Mouse (Mus musculus) intestine, embryonic 16.5 days (tissue): ENCODE data around the gene Bcl7a. TPM values are rescaled to one million over a fixed set of nuclear protein-coding genes. Genes with fewer than 3 reads are reported as not detected.

Experiments used
- ATAC-seq: fragments of 200-750 bp; cut with Nextera tagmentation; 2 replicates; pipeline ENCODE4 v1.8.0; 2017; ENCODE audit warnings: moderate TSS enrichment, moderate library complexity
- H3K27ac ChIP-seq: fragments of 300-500 bp; sonication (generic); 2 replicates; pipeline ENCODE4 v1.5.1; 2014; ENCODE audit warnings: mild to moderate bottlenecking, low read length
- H3K27me3 ChIP-seq: fragments of 300-500 bp; sonication (generic); replicated peaks from 2 replicates; pipeline ENCODE4 v1.6.1; 2014; ENCODE audit warnings: low read length, control low read depth, mixed read lengths; ENCODE audit not compliant: control insufficient read depth, insufficient read depth
- H3K36me3 ChIP-seq: fragments of 300-500 bp; sonication (generic); 2 replicates; pipeline ENCODE4 v1.6.1; 2014; ENCODE audit warnings: low read length, control low read depth; ENCODE audit not compliant: control insufficient read depth, insufficient read depth
- H3K4me1 ChIP-seq: fragments of 300-500 bp; sonication (generic); 2 replicates; pipeline ENCODE4 v1.6.1; 2014; ENCODE audit warnings: low read length, control low read depth, mixed read lengths; ENCODE audit not compliant: control insufficient read depth, insufficient read depth
- H3K4me2 ChIP-seq: fragments of 300-500 bp; sonication (generic); 2 replicates; pipeline ENCODE4 v1.6.1; 2014; ENCODE audit warnings: low read depth, low read length, control low read depth
- H3K4me3 ChIP-seq: fragments of 300-500 bp; sonication (generic); 2 replicates; pipeline ENCODE4 v1.5.1; 2014; ENCODE audit warnings: mild to moderate bottlenecking, low read length
- H3K9ac ChIP-seq: fragments of 300-500 bp; sonication (generic); 2 replicates; pipeline ENCODE4 v1.6.1; 2014; ENCODE audit warnings: low read depth, low read length
- H3K9me3 ChIP-seq: fragments of 300-500 bp; sonication (generic); 2 replicates; pipeline ENCODE4 v1.6.1; 2016; ENCODE audit warnings: low read length, control low read depth; ENCODE audit not compliant: control insufficient read depth
- WGBS: fragments of 180-500 bp; shearing (Covaris S2); extraction: QIAGEN DNeasy Blood & Tissue Kit; methylation state at CpG from one replicate; pipeline ENCODE4 v1.1.7; 2014; 5-methylcytosine and 5-hydroxymethylcytosine counted together
- polyA plus RNA-seq: library from polyadenylated mRNA; unstranded; fragments of >200 nt; fragmentation: Nextera tagmentation; extraction: Ambion mirVana; gene quantifications from 2 replicates; pipeline ENCODE4 v1.2.1, GENCODE M21; 2015

Gene Bcl7a
- polyA plus RNA-seq, 1 experiment from 2014 or later = 13.0 TPM

- Histone ChIP-seq H3K27me3 (no peaks in the 10 kb centered on the region), H3K4me3 (no peak overlapping the region), H3K27ac (no peak overlapping the region), H3K9me3 (no peaks in the 10 kb centered on the region; the same call in 1 of the 2 replicates), H3K4me1 (peaks cover 3% of the 10 kb centered on the region; the same call in 1 of the 2 replicates), H3K4me2 (no peak overlapping the region), H3K36me3 (no peaks in the 10 kb centered on the region), H3K9ac (no peak overlapping the region)
- 71% methylated on average over 18 of the region's 18 CpGs for WGBS
- ATAC-seq = no peak
These were observed 35.9 kb upstream of the Bcl7a start for GRCm38 (mm10) chr5:123307630-123308282.

- peaks cover 3% of the 10 kb centered on the region; the same call in 1 of the 2 replicates for H3K4me1 ChIP-seq
- H3K4me3 ChIP-seq = no peak overlapping the region
- no peak for ATAC-seq
- no peaks in the 10 kb centered on the region for H3K36me3 ChIP-seq
- H3K27ac ChIP-seq = peak overlapping the region; percentile 28; the same call in 1 of the 2 replicates
- H3K4me2 ChIP-seq = peak overlapping the region; percentile 27
- WGBS = 40% methylated on average over 10 of the region's 10 CpGs
- H3K27me3 ChIP-seq = no peaks in the 10 kb centered on the region
- no peaks in the 10 kb centered on the region; the same call in 1 of the 2 replicates for H3K9me3 ChIP-seq
- 0 out of 2 replicates have a peak overlapping the region, but pooled peaks have one; percentile 16 for H3K9ac ChIP-seq
These were observed 33.8 kb upstream of the Bcl7a start for GRCm38 (mm10) chr5:123309816-123310215.

GRCm38 (mm10) chr5:123310221-123310620, 33.4 kb upstream of the Bcl7a start:
- H3K27ac ChIP-seq = no peak overlapping the region
- ATAC-seq = no peak
- peaks cover 3% of the 10 kb centered on the region; the same call in 1 of the 2 replicates for H3K4me1 ChIP-seq
- H3K4me3 ChIP-seq = no peak overlapping the region
- H3K9ac ChIP-seq = 0 out of 2 replicates have a peak overlapping the region, but pooled peaks have one; percentile 16
- no peaks in the 10 kb centered on the region for H3K27me3 ChIP-seq
- H3K4me2 ChIP-seq = peak overlapping the region; percentile 27
- no peaks in the 10 kb centered on the region for H3K36me3 ChIP-seq
- 45% methylated on average over 7 of the region's 7 CpGs for WGBS
- H3K9me3 ChIP-seq = no peaks in the 10 kb centered on the region; the same call in 1 of the 2 replicates

GRCm38 (mm10) chr5:123313058-123313630, 30.5 kb upstream of the Bcl7a start:
- Histone ChIP-seq H3K4me2 (no peak overlapping the region), H3K9ac (no peak overlapping the region), H3K27ac (no peak overlapping the region), H3K9me3 (no peaks in the 10 kb centered on the region; the same call in 1 of the 2 replicates), H3K4me3 (no peak overlapping the region), H3K27me3 (no peaks in the 10 kb centered on the region), H3K4me1 (peaks cover 6% of the 10 kb centered on the region; the same call in 1 of the 2 replicates), H3K36me3 (no peaks in the 10 kb centered on the region)
- no peak for ATAC-seq
- WGBS = 50% methylated on average over 12 of the region's 12 CpGs

GRCm38 (mm10) chr5:123313851-123314380, 29.7 kb upstream of the Bcl7a start:
- no peak overlapping the region for H3K4me3 ChIP-seq
- no peaks in the 10 kb centered on the region for H3K27me3 ChIP-seq
- peaks cover 11% of the 10 kb centered on the region for H3K4me1 ChIP-seq
- no peak for ATAC-seq
- 51% methylated on average over 11 of the region's 11 CpGs for WGBS
- H3K9me3 ChIP-seq = no peaks in the 10 kb centered on the region; the same call in 1 of the 2 replicates
- H3K27ac ChIP-seq = 0 out of 2 replicates have a peak overlapping the region, but pooled peaks have one; percentile 8
- H3K4me2 ChIP-seq = no peak overlapping the region
- no peak overlapping the region for H3K9ac ChIP-seq
- no peaks in the 10 kb centered on the region for H3K36me3 ChIP-seq

- Histone ChIP-seq H3K9me3 (no peaks in the 10 kb centered on the region; the same call in 1 of the 2 replicates), H3K4me3 (no peak overlapping the region), H3K4me2 (no peak overlapping the region), H3K4me1 (peaks cover 8% of the 10 kb centered on the region), H3K27me3 (no peaks in the 10 kb centered on the region), H3K9ac (no peak overlapping the region), H3K36me3 (no peaks in the 10 kb centered on the region), H3K27ac (no peak overlapping the region)
- WGBS = 44% methylated on average over 10 of the region's 10 CpGs
- ATAC-seq = no peak
These were observed 28.3 kb upstream of the Bcl7a start for GRCm38 (mm10) chr5:123315219-123315866.

GRCm38 (mm10) chr5:123317992-123318391, 25.6 kb upstream of the Bcl7a start:
- no peak for ATAC-seq
- H3K4me3 ChIP-seq = peak overlapping the region; percentile 45
- WGBS = 15% methylated on average over 6 of the region's 6 CpGs
- peak overlapping the region; percentile 51 for H3K4me2 ChIP-seq
- H3K9me3 ChIP-seq = no peaks in the 10 kb centered on the region
- H3K4me1 ChIP-seq = peaks cover 8% of the 10 kb centered on the region
- H3K27me3 ChIP-seq = no peaks in the 10 kb centered on the region
- H3K36me3 ChIP-seq = no peaks in the 10 kb centered on the region
- no peak overlapping the region for H3K27ac ChIP-seq
- H3K9ac ChIP-seq = peak overlapping the region; percentile 54

GRCm38 (mm10) chr5:123320136-123320535, 23.5 kb upstream of the Bcl7a start:
- no peak overlapping the region for H3K9ac ChIP-seq
- no peak for ATAC-seq
- H3K36me3 ChIP-seq = no peaks in the 10 kb centered on the region
- no peaks in the 10 kb centered on the region for H3K9me3 ChIP-seq
- no peak overlapping the region for H3K27ac ChIP-seq
- H3K4me1 ChIP-seq = peaks cover 10% of the 10 kb centered on the region
- H3K27me3 ChIP-seq = no peaks in the 10 kb centered on the region
- H3K4me3 ChIP-seq = no peak overlapping the region
- 93% methylated on average over 3 of the region's 3 CpGs for WGBS
- H3K4me2 ChIP-seq = no peak overlapping the region

GRCm38 (mm10) chr5:123324242-123324641, 19.4 kb upstream of the Bcl7a start:
- Histone ChIP-seq H3K9ac (no peak overlapping the region), H3K4me1 (0 out of 2 replicates have a peak, but pooled peaks cover 2% of the 10 kb centered on the region), H3K9me3 (no peaks in the 10 kb centered on the region), H3K4me2 (no peak overlapping the region), H3K27ac (no peak overlapping the region), H3K36me3 (no peaks in the 10 kb centered on the region), H3K4me3 (no peak overlapping the region), H3K27me3 (no peaks in the 10 kb centered on the region)
- WGBS = 43% methylated on average over 15 of the region's 15 CpGs
- ATAC-seq = no peak
